27 mouse cellular contexts compared by ENCODE assay signal in genomic region chr4:150075350-150075749, GRCm38 (mm10). TPM values are rescaled to one million over a fixed set of nuclear protein-coding genes. Genes with fewer than 3 reads are reported as not detected.
DNase-seq lines count a peak whose midpoint lies in the region; ATAC-seq and TF ChIP-seq lines count a peak whose summit lies in the region.
"Had no signal": no experiment of that assay in that cellular context is flagged by ENCODE, and none has a peak within 500 bp of the region (broad histone marks: within the 10 kb centered on the region; RNA-seq: fewer than 3 reads in every experiment).

No protein-coding gene starts in this region.

- no peaks in the 10 kb centered on the region for H3K9me3 ChIP-seq in lung, embryonic 14.5 days (ENCODE audit: low read depth, low read length)
- H3K9me3 ChIP-seq in ES-Bruce4 (replicated peaks; ENCODE audit: control insufficient read depth, insufficient read depth, low read length, poor library complexity, severe bottlenecking), result no peaks in the 10 kb centered on the region
- H3K9me3 ChIP-seq: hindbrain, embryonic 10.5 days; hindbrain, embryonic 15.5 days; limb, embryonic 13.5 days; liver, embryonic 13.5 days; midbrain, embryonic 12.5 days; neural tube, embryonic 13.5 days had no signal

- no peak overlapping the region for H3K4me3 ChIP-seq in lung, embryonic 14.5 days (ENCODE audit: low read depth, low read length)
- H3K4me3 ChIP-seq in ES-Bruce4 (ENCODE audit: low read depth, low read length), result no peak overlapping the region
- no peak overlapping the region for H3K4me3 ChIP-seq in bone marrow macrophage, adult 2 months (ENCODE audit: insufficient read depth, low read length)
- H3K4me3 ChIP-seq: gastrocnemius, adult 2 months; heart, adult 2 months; hindbrain, embryonic 10.5 days; hindbrain, embryonic 15.5 days; limb, embryonic 13.5 days; liver, embryonic 13.5 days; midbrain, embryonic 12.5 days; neural tube, embryonic 13.5 days had no signal

- TF ChIP-seq CTCF in lung, embryonic 14.5 days (IDR thresholded peaks at IDR 0.05; ENCODE audit: low read depth), result no peak
- TF ChIP-seq CTCF in ES-Bruce4 (IDR thresholded peaks at IDR 0.05; ENCODE audit: low read depth, low read length), result no peak
- TF ChIP-seq CTCF in bone marrow macrophage, adult 2 months (IDR thresholded peaks at IDR 0.05; ENCODE audit: low read depth, low read length), result no peak

- no peaks in the 10 kb centered on the region for H3K27me3 ChIP-seq in lung, embryonic 14.5 days (ENCODE audit: insufficient read depth, low read length)
- H3K27me3 ChIP-seq in ES-Bruce4 (ENCODE audit: control insufficient read depth, insufficient read depth, low read length, poor library complexity, severe bottlenecking), result no peaks in the 10 kb centered on the region
- H3K27me3 ChIP-seq: hindbrain, embryonic 15.5 days; limb, embryonic 13.5 days; liver, embryonic 13.5 days; midbrain, embryonic 12.5 days; neural tube, embryonic 13.5 days had no signal

- H3K27ac ChIP-seq in lung, embryonic 14.5 days (ENCODE audit: low read depth), result peak overlapping the region; percentile 19
- peak overlapping the region; percentile 28; the same call in 1 of the 2 replicates for H3K27ac ChIP-seq in ES-Bruce4 (ENCODE audit: insufficient read depth, low read length)
- peak overlapping the region; percentile 65 for H3K27ac ChIP-seq in bone marrow macrophage, adult 2 months (ENCODE audit: insufficient read depth, low read depth, low read length)
- H3K27ac ChIP-seq: heart, adult 2 months; hindbrain, embryonic 10.5 days; hindbrain, embryonic 15.5 days; limb, embryonic 13.5 days; liver, embryonic 13.5 days; midbrain, embryonic 12.5 days; neural tube, embryonic 13.5 days had no signal

- no peaks in the 10 kb centered on the region for H3K36me3 ChIP-seq in lung, embryonic 14.5 days (ENCODE audit: insufficient read depth)
- H3K36me3 ChIP-seq in ES-Bruce4 (ENCODE audit: control insufficient read depth, insufficient read depth, low read length, poor library complexity, severe bottlenecking), result no peaks in the 10 kb centered on the region
- H3K36me3 ChIP-seq: hindbrain, embryonic 10.5 days; hindbrain, embryonic 15.5 days; limb, embryonic 13.5 days; liver, embryonic 13.5 days; midbrain, embryonic 12.5 days; neural tube, embryonic 13.5 days had no signal

- 77% methylated on average over 7 of the region's 7 CpGs for WGBS in lung, embryonic 14.5 days

- H3K4me1 ChIP-seq in lung, embryonic 14.5 days (ENCODE audit: insufficient read depth), result no peaks in the 10 kb centered on the region
- peaks cover 4% of the 10 kb centered on the region for H3K4me1 ChIP-seq in ES-Bruce4 (ENCODE audit: control insufficient read depth, insufficient read depth, low read length)
- H3K4me1 ChIP-seq in bone marrow macrophage, adult 2 months (ENCODE audit: control insufficient read depth, insufficient read depth, low read length), result peaks cover 34% of the 10 kb centered on the region
- H3K4me1 ChIP-seq: hindbrain, embryonic 15.5 days; midbrain, embryonic 12.5 days had no signal

- no peak overlapping the region for H3K9ac ChIP-seq in lung, embryonic 14.5 days
- no peak overlapping the region for H3K9ac ChIP-seq in ES-Bruce4 (ENCODE audit: low read depth, poor library complexity, severe bottlenecking)
- H3K9ac ChIP-seq: hindbrain, embryonic 15.5 days; limb, embryonic 13.5 days; liver, embryonic 13.5 days; midbrain, embryonic 12.5 days; neural tube, embryonic 13.5 days had no signal

- TF ChIP-seq POLR2A in ES-Bruce4 (IDR thresholded peaks at IDR 0.05; ENCODE audit: insufficient read depth, low read length), result no peak
- no peak for TF ChIP-seq POLR2A in bone marrow macrophage, adult 2 months (IDR thresholded peaks at IDR 0.05; ENCODE audit: borderline replicate concordance, low read depth, low read length)

- no peak for DNase-seq in lung, embryonic 14.5 days
- DNase-seq in lung, postnatal 14 days, result no peak
- DNase-seq in gonadal fat pad, adult 2 months (ENCODE audit: low read depth), result peak; percentile 54
- no peak for DNase-seq in urinary bladder, postnatal 25 days (ENCODE audit: low spot score)
- no peak for DNase-seq in adrenal gland, postnatal 25 days
- DNase-seq: adrenal gland, adult 8-10 months; B cell, adult 2 months; cerebellum, adult 11 months; cerebellum, adult 9-10 months; cerebellum, postnatal 36 days; gastrocnemius, adult 2 months; gastrocnemius, postnatal 36 days; heart, postnatal 14 days; kidney, adult 11 months; kidney, postnatal 14 days; liver, embryonic 13.5 days had no signal

- ATAC-seq in lung, embryonic 14.5 days (ENCODE audit: insufficient read depth), result no peak
- ATAC-seq: activated CD4-positive, CD25-positive, alpha-beta regulatory T cell, adult 4 months; forebrain, embryonic 16.5 days; inflammation-experienced regulatory T-cells, adult 6 months had no signal

- no peak overlapping the region for H3K4me2 ChIP-seq in lung, embryonic 14.5 days
- H3K4me2 ChIP-seq: hindbrain, embryonic 15.5 days; limb, embryonic 13.5 days; liver, embryonic 13.5 days; midbrain, embryonic 12.5 days; neural tube, embryonic 13.5 days had no signal

- TF ChIP-seq EP300 in ES-Bruce4 (IDR thresholded peaks at IDR 0.05; ENCODE audit: insufficient read depth, low read depth, low read length), result no peak

RNA-seq across cellular contexts. Expression of gene Gpr157, which starts 11.8 kb away (rescaled TPM):
- polyA plus RNA-seq in lung, embryonic 14.5 days (2014; fragmentation: Nextera tagmentation; extraction: Ambion mirVana), result 1.4 and 1.5 TPM in 2 replicates
- polyA plus RNA-seq in ES-Bruce4 (2011; ENCODE audit: insufficient read depth, insufficient read length, low read depth, missing spikeins), result 2.2 and 2.7 TPM in 2 replicates
- 4.8 and 5.1 TPM in 2 replicates for polyA plus RNA-seq in bone marrow macrophage, adult 2 months (2012; ENCODE audit: insufficient read depth, insufficient read length, missing spikeins)
- 7.0 TPM in 2 replicates for polyA plus RNA-seq in gonadal fat pad, adult 2 months (2012; rRNA removed)
- total RNA-seq in adrenal gland, postnatal 25 days (2021), result 1.1 and 1.7 TPM in 2 replicates

RNA-seq across cellular contexts. Expression of gene Slc2a5, which starts 43.7 kb away (rescaled TPM):
- 0.60 and 0.70 TPM in 2 replicates for polyA plus RNA-seq in lung, embryonic 14.5 days (2014; fragmentation: Nextera tagmentation; extraction: Ambion mirVana)
- polyA plus RNA-seq in ES-Bruce4 (2011; ENCODE audit: insufficient read depth, insufficient read length, low read depth, missing spikeins), result 2.2 TPM in 2 replicates
- polyA plus RNA-seq in bone marrow macrophage, adult 2 months (2012; ENCODE audit: insufficient read depth, insufficient read length, missing spikeins), result 0.43 TPM in 1 of 2 replicates, not detected in the other
- 35.9 and 41.7 TPM in 2 replicates for polyA plus RNA-seq in gonadal fat pad, adult 2 months (2012; rRNA removed)
- total RNA-seq in adrenal gland, postnatal 25 days (2021), result 2.3 and 3.6 TPM in 2 replicates
- total RNA-seq: gastrocnemius, adult 2 months had no signal
- polyA plus RNA-seq: activated CD4-positive, CD25-positive, alpha-beta regulatory T cell, adult 4 months; inflammation-experienced regulatory T-cells, adult 6 months had no signal

Comparison
In these comparisons a context has a peak if more than half of its experiments do, and no peak if none do; other contexts are left out.
1. RNA of gene Slc2a5, which starts 43.7 kb away (polyA plus RNA-seq): 35.9 to 41.7 TPM in gonadal fat pad, adult 2 months; 2.2 TPM in ES-Bruce4, 0.60 to 0.70 TPM in lung, embryonic 14.5 days and 0.43 TPM in bone marrow macrophage, adult 2 months; every median in the first group is over 10 times any median in the second.
2. Peak in every context shown above with its lines, with median percentiles within 50 percentile points of each other: H3K27ac ChIP-seq.